Mouse (Mus musculus) brain, embryonic 14.5 days (tissue): ENCODE results near the gene 1600014C23Rik.

Source experiments
- CTCF ChIP-seq: fragments of 200-500 bp; IDR thresholded peaks from 2 replicates; pipeline ENCODE4 v1.5.1; 2012; ENCODE audit warnings: inconsistent platforms, mild to moderate bottlenecking, moderate library complexity, borderline replicate concordance; ENCODE audit not compliant: insufficient read depth, insufficient read length; ENCODE audit errors: extremely low read depth
- POLR2A ChIP-seq: fragments of 200-500 bp; IDR thresholded peaks from 2 replicates; pipeline ENCODE4 v1.6.1; 2012; ENCODE audit warnings: mild to moderate bottlenecking, inconsistent platforms, borderline replicate concordance; ENCODE audit not compliant: poor library complexity, insufficient read depth, insufficient read length, severe bottlenecking; ENCODE audit errors: extremely low read depth

- TF ChIP-seq CTCF (no peak), POLR2A (no peak)
Measured at GRCm38 (mm10) chr17:45708179-45708578, 25.5 kb downstream of the 1600014C23Rik start.
